Mouse (Mus musculus) embryonic facial prominence, embryonic 15.5 days (tissue): ENCODE measurements around the gene Tspan2. TPM values are rescaled to one million over a fixed set of nuclear protein-coding genes. Genes with fewer than 3 reads are reported as not detected.

Source experiments
- ATAC-seq: fragments of 200-750 bp; cut with Nextera tagmentation; 2 replicates; pipeline ENCODE4 v1.8.0; 2017; ENCODE audit warnings: low read depth, moderate TSS enrichment; ENCODE audit not compliant: insufficient number of reproducible peaks, low FRiP score, low TSS enrichment
- H3K27ac ChIP-seq: fragments of 300-500 bp; sonication (generic); replicated peaks from 2 replicates; pipeline ENCODE4 v1.5.1; 2015; ENCODE audit warnings: mild to moderate bottlenecking, inconsistent platforms
- H3K27me3 ChIP-seq: fragments of 300-500 bp; sonication (generic); 2 replicates; pipeline ENCODE4 v1.6.1; 2015; ENCODE audit warnings: inconsistent platforms
- H3K36me3 ChIP-seq: fragments of 300-500 bp; sonication (generic); 2 replicates; pipeline ENCODE4 v1.6.1; 2015; ENCODE audit warnings: mild to moderate bottlenecking, inconsistent platforms
- H3K4me1 ChIP-seq: fragments of 300-500 bp; sonication (generic); 2 replicates; pipeline ENCODE4 v1.6.1; 2015; ENCODE audit warnings: inconsistent platforms
- H3K4me2 ChIP-seq: fragments of 300-500 bp; sonication (generic); replicated peaks from 2 replicates; pipeline ENCODE4 v1.6.1; 2015; ENCODE audit warnings: mild to moderate bottlenecking, inconsistent platforms
- H3K4me3 ChIP-seq: fragments of 300-500 bp; sonication (generic); replicated peaks from 2 replicates; pipeline ENCODE4 v1.5.1; 2015; ENCODE audit warnings: mild to moderate bottlenecking, inconsistent platforms
- H3K9ac ChIP-seq: fragments of 300-500 bp; sonication (generic); 2 replicates; pipeline ENCODE4 v1.6.1; 2015; ENCODE audit warnings: inconsistent platforms
- H3K9me3 ChIP-seq: fragments of 300-500 bp; sonication (generic); replicated peaks from 2 replicates; pipeline ENCODE4 v1.6.1; 2016; ENCODE audit warnings: inconsistent platforms
- WGBS: fragments of 180-500 bp; shearing (Covaris S2); methylation state at CpG from one replicate; pipeline ENCODE4 v1.1.7; 2015; 5-methylcytosine and 5-hydroxymethylcytosine counted together
- polyA plus RNA-seq: library from polyadenylated mRNA; unstranded; fragments of >200 nt; fragmentation: Nextera tagmentation; extraction: Ambion mirVana; gene quantifications from 2 replicates; pipeline ENCODE4 v1.2.1, GENCODE M21; 2015

Tspan2 gene
- 7.1 and 7.4 TPM in 2 replicates for polyA plus RNA-seq

DNA sequence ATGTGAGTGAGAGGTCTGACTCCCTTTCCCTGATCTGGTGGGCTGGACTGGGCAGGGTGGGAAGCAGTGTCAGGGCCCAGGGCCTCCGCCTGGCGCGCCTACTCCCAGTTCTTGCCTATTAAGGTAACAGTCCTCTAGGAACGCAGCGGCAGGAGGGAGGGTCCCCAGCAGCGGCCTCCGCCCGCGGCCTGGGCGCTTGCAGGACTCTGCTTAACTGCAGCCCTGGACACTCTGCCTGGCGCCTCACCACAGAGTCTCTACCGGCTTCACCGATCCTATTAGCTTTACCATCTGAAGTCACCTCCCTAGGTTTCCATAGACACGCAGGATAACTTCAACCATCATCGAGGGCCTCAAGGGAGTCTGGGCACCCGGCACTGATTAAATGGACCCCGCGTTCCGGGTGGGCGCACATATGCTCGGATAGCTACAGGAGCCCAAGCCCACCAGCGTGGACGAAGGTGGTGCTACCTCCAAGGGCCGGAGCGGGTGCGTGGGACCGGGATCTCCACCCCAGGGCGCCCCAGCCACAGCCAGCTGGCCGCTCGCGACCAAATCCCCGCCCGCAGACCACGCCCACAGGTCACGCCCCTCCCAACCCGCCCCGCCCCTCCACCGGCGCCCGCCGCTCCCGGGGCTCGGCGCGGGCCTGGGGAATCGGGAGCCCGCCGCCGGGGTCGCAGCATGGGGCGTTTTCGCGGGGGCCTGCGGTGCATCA, at the start of gene Tspan2:
Gene Tspan2, plus strand, starts transcription at position 217 of the 718 bp plus-strand sequence.
- Histone ChIP-seq H3K27me3 (no peaks in the 10 kb centered on the region), H3K9me3 (no peaks in the 10 kb centered on the region), H3K9ac (peak within 1 kb of the TSS; percentile 47), H3K4me1 (peaks cover 16% of the 10 kb centered on the region), H3K27ac (no peak within 1 kb of the TSS), H3K4me2 (peak within 1 kb of the TSS; percentile 95), H3K4me3 (peak within 1 kb of the TSS; percentile 69), H3K36me3 (no peaks in the 10 kb centered on the region)
- WGBS, result under 1% methylated on average over 54 of the region's 54 CpGs
- peak; percentile 76 for ATAC-seq

DNA sequence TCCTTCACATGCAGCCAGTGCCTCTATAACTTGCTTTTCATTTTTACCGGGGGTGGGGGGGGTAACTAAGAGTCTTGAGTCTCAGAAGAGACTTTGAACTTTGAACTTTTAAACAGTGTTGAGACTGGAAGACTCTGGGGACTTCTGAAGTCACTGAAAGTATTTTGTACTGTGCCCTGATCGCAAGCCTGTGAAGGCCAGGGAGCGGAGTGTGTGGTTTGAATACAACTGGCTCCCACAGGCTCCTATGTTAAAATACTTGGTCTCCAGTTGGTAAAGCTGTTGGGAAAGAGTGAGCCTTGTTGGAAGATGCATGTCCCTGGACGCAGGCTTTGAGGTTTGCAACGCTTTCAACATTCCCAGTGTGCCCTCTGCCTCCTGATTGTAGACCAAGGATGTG, 47.5 kb upstream of the Tspan2 start:
- H3K4me3 ChIP-seq, result no peak overlapping the region
- no peak overlapping the region for H3K4me2 ChIP-seq
- H3K9ac ChIP-seq, result no peak overlapping the region
- no peaks in the 10 kb centered on the region for H3K9me3 ChIP-seq
- H3K36me3 ChIP-seq, result no peaks in the 10 kb centered on the region
- peaks cover 20% of the 10 kb centered on the region for H3K4me1 ChIP-seq
- ATAC-seq, result no peak
- H3K27me3 ChIP-seq, result no peaks in the 10 kb centered on the region
- H3K27ac ChIP-seq, result no peak overlapping the region
- 79% methylated on average over 5 of the region's 5 CpGs for WGBS

DNA sequence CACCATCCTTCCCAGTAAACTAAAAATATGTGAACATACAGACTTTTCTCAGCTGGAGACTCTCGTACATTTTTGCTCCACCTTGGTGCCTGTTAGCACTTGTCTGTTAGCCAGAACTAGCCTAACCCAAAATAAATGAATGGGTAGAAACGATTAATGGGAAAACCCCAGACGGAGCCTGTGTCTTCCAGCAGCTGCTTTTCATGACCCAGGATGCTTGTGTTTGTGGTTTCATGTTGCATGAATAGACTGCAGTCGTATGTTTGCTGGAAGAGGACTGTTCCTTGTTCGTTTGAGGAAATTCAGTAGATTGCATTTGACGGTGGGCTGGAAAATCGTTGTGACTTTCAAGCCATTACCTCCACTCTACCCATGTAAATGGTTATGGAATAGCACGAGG, 46.5 kb upstream of the Tspan2 start:
- 19% methylated on average over 8 of the region's 8 CpGs for WGBS
- no peak overlapping the region for H3K4me2 ChIP-seq
- no peak for ATAC-seq
- H3K27me3 ChIP-seq, result no peaks in the 10 kb centered on the region
- H3K9me3 ChIP-seq, result no peaks in the 10 kb centered on the region
- H3K9ac ChIP-seq, result no peak overlapping the region
- H3K36me3 ChIP-seq, result no peaks in the 10 kb centered on the region
- H3K4me1 ChIP-seq, result peaks cover 30% of the 10 kb centered on the region
- peak overlapping the region; percentile 31; the same call in 1 of the 2 replicates for H3K27ac ChIP-seq
- no peak overlapping the region for H3K4me3 ChIP-seq

DNA sequence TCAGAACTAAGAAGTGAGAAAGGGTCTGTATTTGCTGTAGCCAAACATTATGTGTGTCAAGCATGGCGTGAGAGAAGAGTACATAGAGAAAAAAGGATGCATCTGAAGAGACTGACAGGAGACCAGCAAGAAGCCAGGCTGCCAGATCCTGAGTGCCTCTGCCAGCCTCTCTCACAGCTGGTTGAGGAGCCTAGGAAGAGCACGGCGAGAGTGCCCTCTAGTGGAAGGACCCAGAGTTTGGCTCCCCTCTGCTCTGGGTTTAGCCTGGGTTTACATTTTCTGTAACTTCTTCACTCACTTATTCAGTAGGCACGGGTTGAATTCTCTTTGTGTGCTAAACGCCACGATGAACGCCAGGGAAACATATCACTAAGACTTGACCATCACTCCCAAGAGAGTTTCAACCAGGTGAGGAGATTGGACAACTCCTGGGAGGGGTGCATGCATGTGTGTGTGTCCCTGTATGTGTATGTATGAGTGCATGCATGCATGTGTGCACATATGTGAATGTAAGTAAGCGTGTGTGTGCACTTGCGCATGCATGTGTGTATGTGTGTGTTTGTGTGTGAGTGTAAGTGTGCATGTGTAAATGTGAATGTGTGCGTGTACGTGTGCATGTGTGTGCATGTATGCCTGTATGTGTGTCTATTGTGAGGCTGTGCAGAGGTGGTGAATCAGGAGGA, 42.4 kb upstream of the Tspan2 start:
- H3K27me3 ChIP-seq, result no peaks in the 10 kb centered on the region
- no peaks in the 10 kb centered on the region for H3K9me3 ChIP-seq
- no peak overlapping the region for H3K4me2 ChIP-seq
- peaks cover 34% of the 10 kb centered on the region for H3K4me1 ChIP-seq
- no peak overlapping the region for H3K4me3 ChIP-seq
- H3K9ac ChIP-seq, result no peak overlapping the region
- H3K27ac ChIP-seq, result peak overlapping the region; percentile 44; the same call in 1 of the 2 replicates
- no peaks in the 10 kb centered on the region for H3K36me3 ChIP-seq
- peak; percentile 73 for ATAC-seq
- WGBS, result 36% methylated on average over 11 of the region's 11 CpGs

DNA sequence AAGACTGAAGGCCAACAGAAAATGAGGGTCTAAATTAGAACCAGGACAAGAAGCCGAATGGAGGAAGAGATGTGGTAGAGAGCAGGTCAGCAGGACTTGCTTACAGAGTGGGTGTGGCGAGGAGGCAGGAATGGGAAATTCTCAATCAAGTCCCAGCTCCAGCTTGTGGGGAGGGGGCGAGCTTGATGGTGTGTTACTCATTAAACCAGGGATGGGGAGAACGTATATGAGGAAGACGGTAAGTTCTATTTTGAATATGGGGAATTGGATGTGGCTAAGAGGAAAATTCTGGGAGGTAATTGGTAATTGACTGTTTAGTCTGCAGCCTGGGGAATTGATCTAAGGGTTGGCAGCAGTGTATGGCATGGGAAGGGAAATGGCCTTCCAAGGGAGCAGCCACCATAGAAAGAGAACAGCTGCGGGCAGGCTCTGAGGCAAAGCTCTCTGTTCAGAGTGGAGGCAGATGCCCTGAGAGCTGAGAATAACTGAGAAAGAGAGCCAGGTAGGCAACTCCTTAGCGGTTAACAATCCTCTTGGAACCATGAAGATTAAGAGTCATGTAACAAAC, 41.5 kb upstream of the Tspan2 start:
- Histone ChIP-seq H3K27ac (peak overlapping the region; percentile 44; the same call in 1 of the 2 replicates), H3K27me3 (no peaks in the 10 kb centered on the region), H3K9ac (no peak overlapping the region), H3K4me3 (no peak overlapping the region), H3K4me2 (no peak overlapping the region), H3K4me1 (peaks cover 29% of the 10 kb centered on the region), H3K9me3 (no peaks in the 10 kb centered on the region), H3K36me3 (no peaks in the 10 kb centered on the region)
- WGBS, result 40% methylated on average over 7 of the region's 7 CpGs
- peak; percentile 67; the same call in 1 of the 2 replicates for ATAC-seq

DNA sequence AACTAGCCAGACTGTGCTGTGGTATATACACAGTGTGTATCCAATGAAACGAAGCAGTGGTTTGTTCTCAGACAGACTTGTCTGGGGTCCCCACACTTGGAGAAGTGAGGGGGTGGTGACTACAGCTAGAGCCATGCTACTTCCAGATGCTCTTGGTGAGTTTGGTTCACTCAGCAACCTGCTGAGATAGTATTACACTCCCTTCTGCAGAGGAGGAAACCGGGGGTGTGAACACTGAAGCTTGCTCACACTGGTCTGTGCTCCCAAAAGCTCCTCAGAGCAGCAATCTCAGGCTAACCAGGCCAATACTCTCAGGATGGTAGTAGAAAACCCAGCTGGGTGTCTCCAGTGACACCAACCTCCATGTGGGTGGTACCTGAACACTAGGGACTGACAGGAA, 36.2 kb upstream of the Tspan2 start:
- no peak overlapping the region for H3K9ac ChIP-seq
- H3K4me3 ChIP-seq, result no peak overlapping the region
- no peaks in the 10 kb centered on the region for H3K9me3 ChIP-seq
- no peaks in the 10 kb centered on the region for H3K36me3 ChIP-seq
- no peak for ATAC-seq
- peaks cover 11% of the 10 kb centered on the region for H3K4me1 ChIP-seq
- no peaks in the 10 kb centered on the region for H3K27me3 ChIP-seq
- H3K4me2 ChIP-seq, result no peak overlapping the region
- H3K27ac ChIP-seq, result no peak overlapping the region
- 52% methylated on average over 2 of the region's 2 CpGs for WGBS

DNA sequence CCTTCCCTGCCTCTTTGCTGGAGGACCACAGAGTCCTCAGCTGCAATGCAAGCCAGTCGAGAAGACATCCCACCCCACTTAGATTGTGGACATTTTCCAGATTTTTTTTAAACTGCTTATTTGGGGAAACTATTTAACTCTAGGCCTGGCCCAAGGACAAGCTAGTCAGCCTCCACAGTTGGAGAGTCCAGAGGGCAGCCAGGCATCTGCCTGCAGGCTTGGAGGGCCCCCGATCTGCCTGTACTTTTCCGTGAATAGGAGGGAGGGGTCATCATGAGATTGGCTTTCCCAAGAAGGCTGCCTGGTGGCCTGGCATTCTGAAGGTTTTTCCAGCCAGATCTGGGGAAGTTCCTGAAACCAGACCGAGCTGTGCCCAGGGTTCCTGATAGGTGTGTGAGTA, 33.0 kb upstream of the Tspan2 start:
- Histone ChIP-seq H3K4me1 (peaks cover 16% of the 10 kb centered on the region), H3K4me2 (no peak overlapping the region), H3K9me3 (no peaks in the 10 kb centered on the region), H3K36me3 (no peaks in the 10 kb centered on the region), H3K9ac (no peak overlapping the region), H3K4me3 (no peak overlapping the region), H3K27me3 (no peaks in the 10 kb centered on the region), H3K27ac (no peak overlapping the region)
- WGBS, result 55% methylated on average over 4 of the region's 4 CpGs
- ATAC-seq, result peak; percentile 37; the same call in 1 of the 2 replicates

DNA sequence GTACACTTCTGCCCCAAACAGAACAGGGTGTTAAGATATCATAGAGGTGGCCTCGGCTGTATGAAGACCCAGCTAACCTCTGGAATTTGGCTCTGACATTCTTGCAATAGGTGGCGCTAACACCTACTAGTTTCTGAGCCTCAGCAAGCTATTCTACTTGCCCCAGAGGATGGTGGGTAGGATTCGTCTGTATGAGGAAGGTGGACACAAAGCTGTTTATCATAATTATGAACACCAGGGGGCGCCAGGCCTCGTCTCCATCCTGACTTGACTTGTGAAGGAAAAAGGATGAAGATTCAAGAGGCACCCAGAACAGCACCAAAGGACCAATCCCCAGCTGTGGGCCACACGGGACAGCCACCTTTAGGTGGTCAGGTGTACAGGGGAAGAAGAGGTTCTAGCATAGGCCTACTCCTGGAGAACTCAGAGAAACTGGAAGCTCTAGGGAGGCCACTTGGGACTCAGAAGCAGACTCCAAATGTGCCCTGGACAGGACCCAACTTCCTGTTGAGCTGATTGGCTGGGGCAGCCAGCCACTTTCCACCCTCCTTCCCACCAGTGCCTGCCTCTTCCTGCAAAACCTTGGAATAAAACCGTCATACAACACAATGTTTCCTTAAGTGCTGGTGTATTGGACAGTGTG, 32.3 kb upstream of the Tspan2 start:
- H3K4me1 ChIP-seq, result peaks cover 16% of the 10 kb centered on the region
- no peak overlapping the region for H3K9ac ChIP-seq
- no peak overlapping the region for H3K4me2 ChIP-seq
- no peak overlapping the region for H3K27ac ChIP-seq
- WGBS, result 48% methylated on average over 7 of the region's 7 CpGs
- no peaks in the 10 kb centered on the region for H3K27me3 ChIP-seq
- ATAC-seq, result no peak; the same call in 1 of the 2 replicates
- H3K36me3 ChIP-seq, result no peaks in the 10 kb centered on the region
- no peaks in the 10 kb centered on the region for H3K9me3 ChIP-seq
- no peak overlapping the region for H3K4me3 ChIP-seq

DNA sequence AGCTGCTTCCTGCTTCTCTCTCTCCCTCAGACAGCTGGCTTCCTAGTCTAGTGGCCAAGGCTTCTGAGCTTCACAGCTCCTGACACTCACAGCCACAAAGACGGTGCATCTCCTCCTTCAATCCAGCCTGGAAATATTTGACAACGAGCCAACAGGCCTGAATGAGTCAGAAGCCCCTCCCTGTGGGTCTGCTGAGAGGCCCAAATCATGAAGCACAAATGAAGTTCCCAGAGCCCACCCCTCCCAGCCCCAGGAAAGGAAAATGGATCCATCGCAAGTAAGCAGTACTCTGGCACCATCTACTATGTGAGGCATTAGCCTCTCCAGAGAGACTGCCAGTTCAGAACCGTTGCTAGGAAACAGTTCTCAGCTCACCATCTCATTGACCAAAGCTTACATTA, 30.3 kb upstream of the Tspan2 start:
- Histone ChIP-seq H3K27me3 (no peaks in the 10 kb centered on the region), H3K4me3 (no peak overlapping the region), H3K9me3 (no peaks in the 10 kb centered on the region), H3K27ac (no peak overlapping the region), H3K36me3 (no peaks in the 10 kb centered on the region), H3K4me2 (no peak overlapping the region), H3K4me1 (peaks cover 16% of the 10 kb centered on the region), H3K9ac (no peak overlapping the region)
- no peak for ATAC-seq
- 33% methylated on average over 4 of the region's 4 CpGs for WGBS

DNA sequence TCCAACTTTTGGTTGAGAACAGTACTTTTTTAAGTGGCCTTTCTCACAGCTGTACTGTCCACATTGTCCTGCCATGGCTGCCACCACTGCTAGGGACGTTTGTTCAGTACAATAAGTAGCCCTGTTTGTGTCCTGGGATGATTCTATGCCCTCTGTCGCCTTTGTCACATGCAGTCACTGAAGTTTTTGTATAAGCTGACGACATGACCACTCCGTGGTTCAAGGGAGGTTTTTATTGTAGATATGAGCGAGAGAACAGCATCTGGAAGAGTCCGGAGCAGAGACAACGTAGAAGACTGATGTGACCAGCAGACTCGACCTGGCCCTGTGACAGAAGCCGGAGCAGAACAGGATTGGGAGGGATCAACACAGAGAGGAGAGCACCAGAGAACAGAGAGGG, 25.7 kb upstream of the Tspan2 start:
- Histone ChIP-seq H3K36me3 (no peaks in the 10 kb centered on the region), H3K4me2 (no peak overlapping the region), H3K27me3 (no peaks in the 10 kb centered on the region), H3K9me3 (no peaks in the 10 kb centered on the region), H3K4me1 (peaks cover 7% of the 10 kb centered on the region), H3K4me3 (no peak overlapping the region), H3K27ac (no peak overlapping the region), H3K9ac (no peak overlapping the region)
- ATAC-seq, result no peak
- 66% methylated on average over 9 of the region's 9 CpGs for WGBS

DNA sequence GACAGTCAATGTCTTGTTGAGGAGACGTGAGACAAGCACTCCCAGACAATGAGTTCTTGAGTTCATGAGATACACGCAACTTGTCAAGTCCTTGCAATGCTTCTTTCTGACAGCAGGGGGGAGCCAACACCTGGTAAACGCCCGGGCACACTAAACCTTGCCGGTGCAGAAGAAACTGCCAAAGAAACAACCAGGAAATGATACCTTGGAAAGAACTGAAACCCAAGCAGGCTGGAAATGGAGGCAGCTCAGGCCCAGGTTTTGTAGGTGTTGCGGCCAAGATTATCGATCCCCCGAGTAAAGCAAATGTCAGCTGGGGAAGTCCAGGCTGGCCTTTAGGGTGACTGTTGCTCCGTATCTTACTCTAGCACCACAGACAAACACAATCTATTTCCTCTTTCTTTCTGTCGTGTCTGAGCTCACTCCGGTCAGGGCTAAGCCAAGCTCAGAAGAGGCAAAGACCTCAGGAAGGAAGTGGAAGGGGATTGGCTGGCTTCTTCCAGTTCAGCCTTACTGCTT, 19.2 kb upstream of the Tspan2 start:
- Histone ChIP-seq H3K4me2 (peak overlapping the region; percentile 38), H3K4me1 (0 out of 2 replicates have a peak, but pooled peaks cover 6% of the 10 kb centered on the region), H3K27me3 (no peaks in the 10 kb centered on the region), H3K36me3 (no peaks in the 10 kb centered on the region), H3K4me3 (peak overlapping the region; percentile 21), H3K27ac (no peak overlapping the region), H3K9ac (no peak overlapping the region), H3K9me3 (no peaks in the 10 kb centered on the region)
- 23% methylated on average over 11 of the region's 11 CpGs for WGBS
- ATAC-seq, result peak; percentile 51; the same call in 1 of the 2 replicates
